Mouse (Mus musculus) B cell, adult 67 days (primary cell): ENCODE data around the gene Vax1. TPM values are rescaled to one million over a fixed set of nuclear protein-coding genes. Genes with fewer than 3 reads are reported as not detected.

ENCODE experiments used
- total RNA-seq, 2 experiments: library from RNA; stranded (reverse); gene quantifications; 4 replicates each; pipeline ENCODE4 v1.2.4; 2023

Vax1 gene
- not detected for total RNA-seq

GRCm38 (mm10) chr19:59169936-59170765, at the start of gene Vax1:
Vax1 (minus strand) TSS chr19:59170056.

GRCm38 (mm10) chr19:59218991-59219390, 49.1 kb upstream of the Vax1 start, which contains the start of gene Kcnk18:
Kcnk18 (plus strand) TSS chr19:59219214.

Other genes with a start within 250 kb of the Vax1 start
- not detected for gene Eno4, start 226.6 kb downstream of the Vax1 start, total RNA-seq
- 1 to 10 TPM; 4.3 to 4.4 TPM for gene Hspa12a, start 226.4 kb downstream of the Vax1 start, total RNA-seq
- gene Shtn1, start 94.0 kb downstream of the Vax1 start, total RNA-seq: under 1 TPM in 1 of 2 experiments, not detected in 1; 0.23 TPM
- gene Kcnk18, start 49.2 kb upstream of the Vax1 start, total RNA-seq: not detected
- gene Slc18a2, start 90.8 kb upstream of the Vax1 start, total RNA-seq: under 1 TPM in 1 of 2 experiments, not detected in 1; 0.18 TPM
- 100 to 1,000 TPM; 820 to 896 TPM for gene Rps12-ps3, start 152.2 kb upstream of the Vax1 start, total RNA-seq
- 10 to 100 TPM; 46.7 to 47.8 TPM for gene Pdzd8, start 175.7 kb upstream of the Vax1 start, total RNA-seq